Mouse (Mus musculus): ENCODE measurements around the gene Nudc.
"Not testable (repeated sequence)": the region's sequence is repeated elsewhere in the genome, so short reads cannot be mapped to it uniquely, and the experiment has no call there.

Gene Nudc

GRCm38 (mm10) chr4:133536081-133536480 lies 9.7 kb downstream of the Nudc start:
- no peak for DNase-seq (ENCODE audit: low spot score)

DNA sequence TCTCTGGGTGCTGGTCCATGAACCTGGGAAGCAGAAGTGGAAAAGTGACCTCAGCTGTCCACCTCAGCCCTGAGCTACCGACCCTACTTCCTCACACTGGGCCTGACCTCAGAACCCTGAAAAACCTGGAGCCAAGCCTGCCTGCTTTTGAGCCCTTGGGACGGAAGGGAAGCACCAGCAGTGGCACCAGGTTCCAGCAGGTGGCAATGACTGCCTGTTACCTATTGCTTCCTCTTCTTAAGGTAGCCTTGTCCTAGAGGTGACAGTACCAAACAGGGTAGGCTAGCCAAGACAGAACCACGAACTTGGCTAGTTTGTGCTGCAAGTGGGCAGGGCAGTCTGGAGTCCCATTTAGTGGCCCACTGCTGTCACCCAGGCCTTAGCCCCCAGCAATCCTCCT lies 13.0 kb downstream of the Nudc start:
- DNase-seq (ENCODE audit: low spot score): no peak

DNA sequence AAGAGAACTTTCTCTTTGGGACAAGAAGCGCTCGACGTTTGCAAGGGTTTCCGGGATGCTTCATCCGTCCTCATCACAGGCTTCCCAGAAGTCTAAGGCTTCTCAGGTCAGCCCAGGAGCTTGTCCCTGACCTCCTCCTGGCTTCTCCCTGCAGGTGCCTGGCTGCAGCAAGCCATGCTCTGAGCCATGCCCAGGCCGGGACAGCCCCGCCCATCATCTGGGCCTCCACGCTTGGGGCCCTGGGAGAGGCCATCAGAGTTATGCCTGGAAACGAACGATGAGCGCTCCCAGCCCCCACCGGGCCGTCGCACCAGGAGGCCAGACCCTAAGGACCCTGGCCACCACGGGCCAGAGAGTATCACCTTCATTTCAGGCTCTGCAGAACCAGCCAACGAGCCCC lies 18.0 kb downstream of the Nudc start:
- DNase-seq (ENCODE audit: low spot score): no peak

- DNase-seq (ENCODE audit: low spot score): no peak
These were observed 24.3 kb downstream of the Nudc start for GRCm38 (mm10) chr4:133521502-133521901.

DNA sequence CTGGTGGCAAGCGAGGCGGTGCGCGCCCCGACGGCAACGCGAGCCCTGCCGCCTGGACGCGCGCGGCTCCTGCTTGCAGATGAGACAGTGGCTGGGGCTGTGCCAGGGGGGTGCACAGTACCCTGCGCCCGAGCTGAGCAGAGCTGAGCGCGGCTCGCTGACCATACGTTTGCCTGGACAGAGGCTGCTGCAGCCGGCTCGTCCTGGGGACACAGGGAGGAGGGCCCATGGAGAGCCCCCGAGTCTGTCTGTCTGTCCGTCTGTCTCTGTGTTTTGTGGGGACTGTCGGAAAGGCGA lies 26.5 kb downstream of the Nudc start:
- DNase-seq (ENCODE audit: low spot score): no peak

- no peak for DNase-seq (ENCODE audit: low spot score)
These were observed 27.0 kb downstream of the Nudc start, which contains the start of gene Kdf1 for GRCm38 (mm10) chr4:133518601-133519368. Kdf1 (plus strand) TSS chr4:133518963.

GRCm38 (mm10) chr4:133512972-133513371 lies 32.8 kb downstream of the Nudc start:
- DNase-seq (ENCODE audit: low spot score): peak; percentile 82

DNA sequence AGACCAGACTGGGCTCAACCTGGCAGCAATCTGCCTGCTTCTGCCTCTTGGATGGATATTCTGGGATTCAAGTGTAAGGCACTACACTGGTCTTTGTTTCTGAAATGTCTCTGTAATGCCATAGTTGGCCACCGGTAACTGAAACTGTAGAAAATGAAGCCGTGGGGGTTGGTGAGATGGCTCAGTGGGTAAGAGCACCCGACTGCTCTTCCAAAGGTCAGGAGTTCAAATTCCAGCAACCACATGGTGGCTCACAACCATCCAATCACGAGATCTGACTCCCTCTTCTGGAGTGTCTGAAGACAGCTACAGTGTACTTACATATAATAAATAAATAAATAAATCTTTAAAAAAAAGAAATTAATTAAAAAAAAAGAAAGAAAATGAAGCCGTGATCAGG lies 33.3 kb downstream of the Nudc start:
- not testable (repeated sequence) for DNase-seq (ENCODE audit: low spot score)

GRCm38 (mm10) chr4:133511050-133511449 lies 34.7 kb downstream of the Nudc start:
- DNase-seq (ENCODE audit: low spot score): no peak

DNA sequence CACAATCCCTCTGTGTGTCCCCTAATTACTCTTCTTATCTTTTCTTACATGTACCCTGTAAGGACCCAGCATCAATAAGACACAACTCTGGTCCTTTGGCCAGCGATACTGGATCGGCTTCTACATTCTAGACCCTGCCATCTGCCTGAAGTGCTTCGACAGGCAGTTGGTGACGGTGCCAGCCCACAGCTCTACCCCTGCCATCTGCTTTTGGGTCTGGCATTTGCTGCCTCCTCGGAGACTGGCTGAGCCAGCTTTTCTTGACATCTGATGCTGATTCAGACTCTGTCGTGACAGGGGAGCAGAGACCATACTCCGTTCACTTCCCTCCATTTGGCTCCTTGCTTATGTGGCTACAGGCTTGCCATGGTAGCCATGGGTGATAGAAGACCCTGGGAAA lies 36.8 kb downstream of the Nudc start:
- peak; percentile 66 for DNase-seq (ENCODE audit: low spot score)

DNA sequence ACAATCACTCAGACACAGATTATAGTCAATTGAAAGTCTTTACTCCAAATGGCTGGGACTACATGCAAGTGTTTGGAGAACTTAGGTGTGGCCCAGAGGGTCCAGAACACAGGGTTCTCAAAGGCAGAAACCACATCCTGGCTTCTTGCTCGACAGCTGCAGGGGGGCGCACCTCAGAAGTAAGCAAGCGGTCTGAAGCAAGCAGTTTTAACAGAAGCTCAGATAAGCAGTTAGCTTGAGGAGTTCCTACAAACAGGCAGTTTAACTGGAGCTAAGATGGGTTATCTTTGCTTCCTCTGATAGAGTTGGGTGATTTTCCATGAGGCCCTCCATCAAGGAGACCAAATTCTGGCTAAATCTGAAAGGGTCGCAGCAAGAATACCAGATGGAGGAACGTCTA lies 39.2 kb downstream of the Nudc start:
- DNase-seq (ENCODE audit: low spot score): no peak

DNA sequence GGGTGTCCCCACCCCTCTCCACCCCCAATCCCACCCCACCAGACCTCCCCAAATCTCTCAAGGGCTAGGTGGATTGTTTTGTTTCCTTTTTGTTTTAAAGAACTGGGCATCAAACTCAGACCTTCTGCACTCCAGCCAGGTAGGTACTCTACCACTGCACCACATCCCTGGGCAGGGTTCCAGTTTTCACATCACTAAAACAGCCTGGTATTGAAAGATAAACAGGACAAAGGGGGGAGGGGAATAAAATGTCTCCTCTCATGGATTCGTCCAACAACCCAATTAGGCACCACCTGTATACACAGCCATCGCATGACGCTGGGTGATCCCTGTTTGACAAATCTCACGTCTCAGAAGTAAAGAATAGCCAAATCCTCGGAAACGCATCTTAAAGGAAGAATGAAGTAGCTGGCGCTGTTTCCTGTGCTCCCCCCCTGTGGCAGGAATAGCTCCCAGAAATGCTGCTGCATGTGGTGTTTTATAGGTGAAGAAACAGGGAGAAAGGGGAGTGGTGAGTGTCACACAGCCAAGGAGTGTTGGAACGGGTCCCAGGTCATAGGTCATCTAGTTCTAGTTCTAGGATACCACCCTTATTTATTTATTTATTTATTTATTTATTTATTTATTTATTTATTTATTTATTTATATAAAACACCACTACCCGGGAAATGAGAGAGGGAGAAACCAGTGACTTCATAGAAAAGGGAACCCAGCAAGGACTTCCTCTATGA lies 40.9 kb downstream of the Nudc start:
- DNase-seq (ENCODE audit: low spot score): no peak

DNA sequence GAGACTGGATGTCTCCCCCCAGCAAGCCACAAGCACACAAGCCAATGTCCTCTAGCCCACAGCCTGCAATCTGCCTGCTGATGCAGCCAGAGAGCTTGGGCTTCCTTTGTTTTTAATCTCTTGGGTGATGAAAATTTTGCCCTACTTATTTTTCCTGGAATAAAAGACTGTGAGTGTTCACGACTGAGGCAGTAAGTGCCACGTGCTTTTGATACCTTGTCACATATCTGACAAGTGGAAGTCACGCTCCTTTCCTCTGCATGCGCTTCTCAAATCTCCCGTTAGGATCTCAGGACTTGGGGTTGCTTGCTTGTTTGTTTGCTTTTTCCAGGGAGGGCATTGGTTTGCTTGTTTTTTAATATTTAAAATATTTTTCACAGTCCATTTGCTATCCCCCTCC lies 41.5 kb downstream of the Nudc start:
- no peak for DNase-seq (ENCODE audit: low spot score)

DNA sequence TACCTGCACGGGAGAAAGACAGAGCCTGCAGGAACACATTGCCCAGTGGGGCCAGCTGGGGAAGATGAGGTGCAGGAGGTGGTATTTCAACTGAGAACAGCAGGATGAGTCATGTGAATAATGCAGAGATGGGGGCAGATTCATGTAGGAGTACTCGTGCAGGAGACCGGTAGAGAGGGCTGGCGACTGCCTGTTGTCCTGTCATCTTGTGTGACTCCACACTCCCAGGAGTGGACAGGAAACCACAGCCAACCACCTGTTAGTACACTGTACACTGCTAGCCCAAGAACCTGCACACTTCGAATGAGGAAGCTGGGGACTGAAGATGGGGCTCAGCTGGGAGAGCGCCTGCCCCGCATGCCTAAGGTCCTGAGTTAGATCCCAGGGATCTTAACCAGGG lies 44.3 kb downstream of the Nudc start:
- DNase-seq (ENCODE audit: low spot score): no peak

- peak; percentile 86 for DNase-seq (ENCODE audit: low spot score)
These were observed 47.6 kb downstream of the Nudc start, which contains the start of gene Trnp1 for GRCm38 (mm10) chr4:133498160-133498724. Trnp1 (minus strand) TSS chr4:133498550.

DNA sequence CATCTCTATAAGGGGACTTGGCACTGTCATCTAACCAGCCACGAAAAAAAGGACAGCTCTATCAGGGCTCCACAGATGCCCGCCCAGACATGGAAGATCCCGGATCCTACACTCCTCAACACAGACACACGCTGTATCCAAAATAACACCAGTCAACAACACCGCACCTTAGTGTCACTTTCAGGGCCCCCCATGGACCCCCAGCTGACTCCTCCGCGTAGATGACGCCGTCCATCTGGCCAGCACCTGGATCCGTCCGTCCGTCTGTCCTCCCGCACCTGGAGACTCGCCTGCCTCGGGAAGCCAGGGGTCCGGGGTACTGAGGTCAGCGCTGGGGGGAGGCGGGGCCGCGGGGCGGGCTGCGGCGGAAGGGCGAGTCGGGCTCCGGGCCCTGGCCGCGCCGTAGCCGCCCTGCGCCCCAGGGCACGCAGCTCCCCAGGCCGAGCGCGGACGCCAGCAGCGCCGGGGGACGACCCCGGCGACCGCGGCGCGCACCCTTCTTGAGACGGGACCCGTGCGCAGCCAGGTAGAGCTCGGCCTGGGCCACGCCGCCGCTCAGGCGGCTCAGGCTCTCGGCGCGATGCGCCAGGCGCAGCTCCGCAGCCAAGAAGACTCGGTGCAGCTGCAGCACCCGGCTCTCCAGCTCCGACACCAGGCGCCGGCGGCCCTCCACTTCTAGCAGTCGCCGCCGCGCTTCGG lies 48.2 kb downstream of the Nudc start:
- DNase-seq (ENCODE audit: low spot score): no peak

GRCm38 (mm10) chr4:133496738-133497445 lies 48.9 kb downstream of the Nudc start:
- no peak for DNase-seq (ENCODE audit: low spot score)

GRCm38 (mm10) chr4:133495711-133496110 lies 50.1 kb downstream of the Nudc start:
- no peak for DNase-seq (ENCODE audit: low spot score)

- no peak for DNase-seq (ENCODE audit: low spot score)
These were observed 50.9 kb downstream of the Nudc start for GRCm38 (mm10) chr4:133494867-133495266.

- DNase-seq (ENCODE audit: low spot score): peak; percentile 85
These were observed 51.4 kb downstream of the Nudc start for GRCm38 (mm10) chr4:133494432-133494831.

DNA sequence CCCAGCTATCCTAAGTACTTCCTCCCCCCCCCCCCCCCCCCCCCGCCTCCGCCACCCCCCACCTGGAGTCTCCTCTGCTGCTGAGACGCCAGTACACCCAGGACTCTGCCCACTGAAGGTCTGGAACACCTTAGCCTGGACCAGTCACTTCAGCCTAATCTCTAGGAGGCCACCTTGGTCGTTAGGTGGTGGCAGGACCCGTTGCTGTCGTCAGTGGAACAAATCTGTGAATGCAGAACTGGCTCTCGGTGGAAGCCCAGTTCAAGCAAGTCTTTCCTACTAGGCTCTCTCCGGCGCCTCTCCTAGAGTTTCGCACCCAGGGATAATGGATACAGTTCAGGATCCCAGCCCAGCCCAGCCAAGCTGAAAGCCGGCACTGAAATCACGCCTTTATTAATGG lies 51.9 kb downstream of the Nudc start:
- DNase-seq (ENCODE audit: low spot score): no peak

DNA sequence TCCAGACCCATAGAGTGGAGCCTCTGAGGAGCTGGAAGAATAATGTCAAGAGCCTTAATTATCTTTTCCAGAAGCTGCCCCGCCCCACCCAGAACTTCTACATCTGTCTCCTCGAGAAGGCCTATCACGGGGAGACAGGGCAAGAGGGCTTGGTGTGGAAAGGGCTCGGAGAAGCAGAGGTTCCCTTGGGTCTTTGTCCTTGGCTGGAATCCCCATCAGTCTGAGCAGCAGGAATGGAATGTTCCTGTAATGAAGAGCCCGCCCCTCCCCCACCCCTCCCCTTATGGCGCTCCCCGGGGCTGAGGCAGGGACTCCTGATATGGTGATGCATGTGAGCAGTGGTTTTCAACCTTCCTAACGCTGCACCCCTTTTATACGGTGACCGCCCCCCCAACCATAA lies 54.0 kb downstream of the Nudc start:
- no peak for DNase-seq (ENCODE audit: low spot score)
